Mouse (Mus musculus) testis, adult 2 months (tissue): ENCODE measurements around the gene Dis3l2.

ENCODE experiments used
- CTCF ChIP-seq: fragments of 200-500 bp; IDR thresholded peaks from 2 replicates; pipeline ENCODE4 v1.5.1; 2012; ENCODE audit warnings: low read depth, mild to moderate bottlenecking, inconsistent platforms, low read length, moderate library complexity; ENCODE audit not compliant: control insufficient read depth, insufficient read depth, insufficient replicate concordance
- POLR2A ChIP-seq: fragments of 200-500 bp; IDR thresholded peaks from 2 replicates; pipeline ENCODE4 v1.6.1; 2012; ENCODE audit warnings: low read depth, mild to moderate bottlenecking, inconsistent platforms, low read length, moderate library complexity; ENCODE audit not compliant: control insufficient read depth

GRCm38 (mm10) chr1:87086964-87087363 is 383.4 kb downstream of the Dis3l2 start:
- TF ChIP-seq CTCF, result peak; percentile 34; the same call in 1 of the 2 replicates
- no peak for TF ChIP-seq POLR2A
